Mouse (Mus musculus) olfactory bulb, adult 2 months (tissue): ENCODE results near the gene Pnkp.

Experiments used
- CTCF ChIP-seq: fragments of 200-500 bp; IDR thresholded peaks from 2 replicates; pipeline ENCODE4 v1.5.1; 2012; ENCODE audit warnings: low read depth, mild to moderate bottlenecking, low read length, moderate library complexity; ENCODE audit not compliant: insufficient read depth
- POLR2A ChIP-seq: fragments of 200-500 bp; IDR thresholded peaks from 2 replicates; pipeline ENCODE4 v1.6.1; 2012; ENCODE audit warnings: mild to moderate bottlenecking, low read depth, low read length, moderate library complexity; ENCODE audit not compliant: insufficient read depth

- TF ChIP-seq CTCF (no peak), POLR2A (no peak)
These were observed 34.7 kb downstream of the Pnkp start for GRCm38 (mm10) chr7:44891611-44892010.
